Mouse (Mus musculus): ENCODE data around the gene S100pbp. TPM values are rescaled to one million over a fixed set of nuclear protein-coding genes. Genes with fewer than 3 reads are reported as not detected.

S100pbp gene
- polyA plus RNA-seq, 1 experiment from 2014 or later, result 24.3 TPM

- no peak for ATAC-seq (replicated peaks; ENCODE audit: low FRiP score)
- Histone ChIP-seq H3K9ac (0 out of 2 replicates have a peak overlapping the region, but pooled peaks have one; percentile 31), H3K27ac (peak overlapping the region; percentile 74), H3K9me3 (replicated peaks) (no peaks in the 10 kb centered on the region), H3K27me3 (peaks cover 7% of the 10 kb centered on the region; the same call in 1 of the 2 replicates), H3K4me3 (replicated peaks) (peak overlapping the region; percentile 41), H3K4me1 (peaks cover 82% of the 10 kb centered on the region), H3K4me2 (peak overlapping the region; percentile 62), H3K36me3 (peaks cover 28% of the 10 kb centered on the region)
- 21% methylated on average over 8 of the region's 8 CpGs for WGBS
Measured at GRCm38 (mm10) chr4:129227985-129228381, 38.5 kb upstream of the S100pbp start.

GRCm38 (mm10) chr4:129227170-129227984, 37.9 kb upstream of the S100pbp start:
- WGBS, result 9% methylated on average over 22 of the region's 22 CpGs
- Histone ChIP-seq H3K27me3 (peaks cover 7% of the 10 kb centered on the region; the same call in 1 of the 2 replicates), H3K27ac (peak overlapping the region; percentile 74), H3K4me1 (peaks cover 82% of the 10 kb centered on the region), H3K4me2 (peak overlapping the region; percentile 62), H3K9ac (0 out of 2 replicates have a peak overlapping the region, but pooled peaks have one; percentile 31), H3K9me3 (replicated peaks) (no peaks in the 10 kb centered on the region), H3K36me3 (peaks cover 34% of the 10 kb centered on the region), H3K4me3 (replicated peaks) (peak overlapping the region; percentile 41)
- ATAC-seq (replicated peaks; ENCODE audit: low FRiP score), result no peak

- Histone ChIP-seq H3K4me1 (peaks cover 74% of the 10 kb centered on the region), H3K4me3 (replicated peaks) (peak overlapping the region; percentile 41), H3K9me3 (replicated peaks) (no peaks in the 10 kb centered on the region), H3K9ac (0 out of 2 replicates have a peak overlapping the region, but pooled peaks have one; percentile 31), H3K4me2 (peak overlapping the region; percentile 62), H3K27ac (peak overlapping the region; percentile 74), H3K36me3 (peaks cover 43% of the 10 kb centered on the region), H3K27me3 (peaks cover 7% of the 10 kb centered on the region; the same call in 1 of the 2 replicates)
- WGBS, result 14% methylated on average over 5 of the region's 5 CpGs
- ATAC-seq (replicated peaks; ENCODE audit: low FRiP score), result peak; percentile 52
Measured at GRCm38 (mm10) chr4:129226441-129226963, 37.0 kb upstream of the S100pbp start.

GRCm38 (mm10) chr4:129225315-129225714, 35.8 kb upstream of the S100pbp start:
- H3K9ac ChIP-seq, result no peak overlapping the region
- H3K4me3 ChIP-seq (replicated peaks), result no peak overlapping the region
- no peak for ATAC-seq (replicated peaks; ENCODE audit: low FRiP score)
- 93% methylated on average over 12 of the region's 12 CpGs for WGBS
- H3K27me3 ChIP-seq, result peaks cover 7% of the 10 kb centered on the region; the same call in 1 of the 2 replicates
- no peak overlapping the region for H3K27ac ChIP-seq
- H3K4me1 ChIP-seq, result peaks cover 63% of the 10 kb centered on the region
- H3K36me3 ChIP-seq, result peaks cover 55% of the 10 kb centered on the region
- H3K4me2 ChIP-seq, result no peak overlapping the region
- H3K9me3 ChIP-seq (replicated peaks), result no peaks in the 10 kb centered on the region

- 40% methylated on average over 55 of the region's 55 CpGs for WGBS
- H3K27me3 ChIP-seq, result peaks cover 7% of the 10 kb centered on the region; the same call in 1 of the 2 replicates
- peak overlapping the region; percentile 12; the same call in 1 of the 2 replicates for H3K9ac ChIP-seq
- peaks cover 58% of the 10 kb centered on the region for H3K4me1 ChIP-seq
- peak; percentile 52 for ATAC-seq (replicated peaks; ENCODE audit: low FRiP score)
- no peaks in the 10 kb centered on the region for H3K9me3 ChIP-seq (replicated peaks)
- peak overlapping the region; percentile 54 for H3K4me2 ChIP-seq
- peak overlapping the region; percentile 27 for H3K4me3 ChIP-seq (replicated peaks)
- peaks cover 71% of the 10 kb centered on the region for H3K36me3 ChIP-seq
- H3K27ac ChIP-seq, result 0 out of 2 replicates have a peak overlapping the region, but pooled peaks have one; percentile 23
Measured at GRCm38 (mm10) chr4:129223421-129224281, 34.1 kb upstream of the S100pbp start.

GRCm38 (mm10) chr4:129222019-129222925, 32.7 kb upstream of the S100pbp start:
- H3K4me1 ChIP-seq, result peaks cover 44% of the 10 kb centered on the region
- 85% methylated on average over 31 of the region's 31 CpGs for WGBS
- H3K9me3 ChIP-seq (replicated peaks), result no peaks in the 10 kb centered on the region
- H3K27me3 ChIP-seq, result peaks cover 4% of the 10 kb centered on the region; the same call in 1 of the 2 replicates
- peaks cover 85% of the 10 kb centered on the region for H3K36me3 ChIP-seq
- H3K9ac ChIP-seq, result no peak overlapping the region
- H3K4me3 ChIP-seq (replicated peaks), result no peak overlapping the region
- H3K4me2 ChIP-seq, result no peak overlapping the region
- ATAC-seq (replicated peaks; ENCODE audit: low FRiP score), result no peak
- no peak overlapping the region for H3K27ac ChIP-seq

GRCm38 (mm10) chr4:129221097-129222010, 31.8 kb upstream of the S100pbp start:
- Histone ChIP-seq H3K9ac (no peak overlapping the region), H3K36me3 (peaks cover 94% of the 10 kb centered on the region), H3K4me1 (peaks cover 35% of the 10 kb centered on the region), H3K27me3 (peaks cover 4% of the 10 kb centered on the region; the same call in 1 of the 2 replicates), H3K27ac (no peak overlapping the region), H3K4me3 (replicated peaks) (no peak overlapping the region), H3K4me2 (no peak overlapping the region), H3K9me3 (replicated peaks) (no peaks in the 10 kb centered on the region)
- ATAC-seq (replicated peaks; ENCODE audit: low FRiP score), result no peak
- WGBS, result 80% methylated on average over 23 of the region's 23 CpGs

- Histone ChIP-seq H3K36me3 (peaks cover 99% of the 10 kb centered on the region), H3K9ac (no peak overlapping the region), H3K4me3 (replicated peaks) (no peak overlapping the region), H3K4me2 (no peak overlapping the region), H3K9me3 (replicated peaks) (no peaks in the 10 kb centered on the region), H3K27me3 (no peaks in the 10 kb centered on the region), H3K4me1 (peaks cover 27% of the 10 kb centered on the region), H3K27ac (no peak overlapping the region)
- no peak for ATAC-seq (replicated peaks; ENCODE audit: low FRiP score)
- WGBS, result 75% methylated on average over 7 of the region's 7 CpGs
Measured at GRCm38 (mm10) chr4:129220376-129221089, 31.0 kb upstream of the S100pbp start.

GRCm38 (mm10) chr4:129219198-129219597, 29.7 kb upstream of the S100pbp start:
- H3K36me3 ChIP-seq, result peaks cover 99% of the 10 kb centered on the region
- ATAC-seq (replicated peaks; ENCODE audit: low FRiP score), result no peak
- 86% methylated on average over 10 of the region's 10 CpGs for WGBS
- H3K27ac ChIP-seq, result no peak overlapping the region
- H3K4me1 ChIP-seq, result peaks cover 19% of the 10 kb centered on the region
- no peak overlapping the region for H3K4me2 ChIP-seq
- no peak overlapping the region for H3K9ac ChIP-seq
- H3K27me3 ChIP-seq, result no peaks in the 10 kb centered on the region
- H3K4me3 ChIP-seq (replicated peaks), result no peak overlapping the region
- H3K9me3 ChIP-seq (replicated peaks), result no peaks in the 10 kb centered on the region

Measured in kidney, embryonic 15.5 days (tissue).